9 mouse cellular contexts compared by ENCODE assay signal in genomic region chr6:38389671-38390070, GRCm38 (mm10). TPM values are rescaled to one million over a fixed set of nuclear protein-coding genes. Genes with fewer than 3 reads are reported as not detected.
DNase-seq lines count a peak whose midpoint lies in the region; ATAC-seq and TF ChIP-seq lines count a peak whose summit lies in the region.
"Had no signal": no experiment of that assay in that cellular context is flagged by ENCODE, and none has a peak within 500 bp of the region (broad histone marks: within the 10 kb centered on the region; RNA-seq: fewer than 3 reads in every experiment).

No protein-coding gene starts in this region.

- H3K9ac ChIP-seq in heart, embryonic 12.5 days = no peak overlapping the region
- H3K9ac ChIP-seq in CH12.LX (ENCODE audit: insufficient read depth, low read depth) = no peak overlapping the region
- H3K9ac ChIP-seq: stomach, embryonic 15.5 days had no signal

- H3K27me3 ChIP-seq in heart, embryonic 12.5 days (replicated peaks) = no peaks in the 10 kb centered on the region
- H3K27me3 ChIP-seq in CH12.LX (replicated peaks) = no peaks in the 10 kb centered on the region
- H3K27me3 ChIP-seq: stomach, embryonic 15.5 days had no signal

- peaks cover 12% of the 10 kb centered on the region; the same call in 1 of the 2 replicates for H3K36me3 ChIP-seq in heart, embryonic 12.5 days
- no peaks in the 10 kb centered on the region for H3K36me3 ChIP-seq in CH12.LX (replicated peaks in 1 of 2; ENCODE audit: control insufficient read depth in 1 of 2, insufficient read depth in 1 of 2, low read length in 1 of 2)

- no peak overlapping the region for H3K27ac ChIP-seq in heart, embryonic 12.5 days (ENCODE audit: poor library complexity, severe bottlenecking)
- no peak overlapping the region for H3K27ac ChIP-seq in CH12.LX (ENCODE audit: insufficient read depth, low read depth)
- H3K27ac ChIP-seq: stomach, embryonic 15.5 days had no signal

- H3K4me2 ChIP-seq in heart, embryonic 12.5 days = no peak overlapping the region
- no peak overlapping the region for H3K4me2 ChIP-seq in CH12.LX (ENCODE audit: insufficient read depth, low read depth, poor library complexity, severe bottlenecking)
- H3K4me2 ChIP-seq: stomach, embryonic 15.5 days had no signal

- H3K79me2 ChIP-seq in CH12.LX (replicated peaks; ENCODE audit: control insufficient read depth, extremely low read depth, insufficient read depth, poor library complexity, severe bottlenecking) = no peaks in the 10 kb centered on the region

- peak; percentile 74 for TF ChIP-seq RAD21 in CH12.LX (IDR thresholded peaks at IDR 0.05; ENCODE audit: low read depth, low read length)

- no peaks in the 10 kb centered on the region for H3K4me1 ChIP-seq in heart, embryonic 12.5 days (replicated peaks)
- no peaks in the 10 kb centered on the region for H3K4me1 ChIP-seq in CH12.LX (ENCODE audit: control insufficient read depth in 1 of 2, insufficient read depth in 2 of 2)
- H3K4me1 ChIP-seq: stomach, embryonic 15.5 days had no signal

- TF ChIP-seq CTCF in CH12.LX (conservative IDR thresholded peaks at IDR 0.05 in 1 of 2, IDR thresholded peaks at IDR 0.05 in 1 of 2; ENCODE audit: low read depth in 2 of 2, low read length in 2 of 2) = peak; percentile 43 to 80; a peak in 3 of 4 replicates

- TF ChIP-seq POLR2A in CH12.LX (IDR thresholded peaks at IDR 0.05; ENCODE audit: low read depth, low read length) = no peak

- TF ChIP-seq EP300 in CH12.LX (IDR thresholded peaks at IDR 0.05; ENCODE audit: low read length) = no peak

- H3K9me3 ChIP-seq in heart, embryonic 12.5 days (replicated peaks) = no peaks in the 10 kb centered on the region
- no peaks in the 10 kb centered on the region for H3K9me3 ChIP-seq in CH12.LX (replicated peaks; ENCODE audit: low read length)
- H3K9me3 ChIP-seq: stomach, embryonic 15.5 days had no signal

- peak; percentile 7 for DNase-seq in heart, postnatal 4 days
- peak; percentile 70 for DNase-seq in CH12.LX (ENCODE audit: extremely low read depth)
- DNase-seq in brain, adult 2 months (ENCODE audit: low read depth, low spot score) = peak; percentile 87
- peak; percentile 28 for DNase-seq in kidney, postnatal 10 days
- DNase-seq in gastrocnemius, adult 18-20 months (ENCODE audit: low spot score) = no peak
- no peak for DNase-seq in urinary bladder, postnatal 14 days (ENCODE audit: low spot score)

- H3K4me3 ChIP-seq in heart, embryonic 12.5 days = no peak overlapping the region
- H3K4me3 ChIP-seq in CH12.LX (replicated peaks in 1 of 3; ENCODE audit: low read depth in 2 of 3, low read length in 2 of 3, poor library complexity in 1 of 3) = no peak overlapping the region
- H3K4me3 ChIP-seq: stomach, embryonic 15.5 days had no signal

- no peak for ATAC-seq in heart, embryonic 12.5 days (ENCODE audit: insufficient number of reproducible peaks, low FRiP score)
- peak; percentile 78 for ATAC-seq in megakaryocyte progenitor cell, adult 5-6 weeks (replicated peaks; ENCODE audit: poor library complexity)

- WGBS in heart, embryonic 12.5 days = 77% methylated on average over 3 of the region's 3 CpGs

- dilution Hi-C loops in CH12.LX (cut with MboI; ENCODE audit: extremely low pct_ligation_motif_present, extremely low pct_unique_long_range_greater_than_20kb, low sequenced_read_pairs) = no loop called here

- in situ Hi-C loops in CH12.LX (cut with MboI; ENCODE audit: low pct_ligation_motif_present, low pct_unique_long_range_greater_than_20kb, low sequenced_read_pairs) = no loop called here

TF ChIP-seq in CH12.LX, 34 proteins besides CTCF, POLR2A, EP300 and RAD21:
- TF ChIP-seq ETS1 (conservative IDR thresholded peaks at IDR 0.05; ENCODE audit: low read depth, low read length) = no peak
- TF ChIP-seq MAZ (IDR thresholded peaks at IDR 0.05; ENCODE audit: low read depth, low read length) = no peak
- TF ChIP-seq JUND (conservative IDR thresholded peaks at IDR 0.05; ENCODE audit: low read depth, low read length) = 0 out of 2 replicates have a peak, but pooled peaks have one; percentile 29
- TF ChIP-seq SMC3 (IDR thresholded peaks at IDR 0.05; ENCODE audit: low read depth, low read length) = peak; percentile 60
- no peak for TF ChIP-seq RCOR1 (conservative IDR thresholded peaks at IDR 0.05; ENCODE audit: low read depth, low read length)

RNA-seq across cellular contexts. Expression of gene Ttc26, which starts 8.4 kb away (rescaled TPM):
- total RNA-seq in heart, postnatal 4 days (2021) = 1 to 10 TPM; 2.8 to 4.1 TPM
- polyA plus RNA-seq in heart, embryonic 12.5 days (2016; fragmentation: Nextera tagmentation; extraction: Ambion mirVana) = 3.4 and 3.5 TPM in 2 replicates
- total RNA-seq in CH12.LX (2012; rRNA removed) (1.4 and 1.7 TPM in 2 replicates), CH12.LX (2014; rRNA removed) (1.8 TPM in 2 replicates)
- 2.3 TPM in 2 replicates for polyA plus RNA-seq in CH12.LX (2012; ENCODE audit: insufficient read length, low read depth)
- total RNA-seq in megakaryocyte progenitor cell, adult 5-6 weeks (2015) = 0.51 and 1.2 TPM in 2 replicates
- total RNA-seq in megakaryocyte progenitor cell, adult 5-6 weeks (2017) = 2.5 TPM in 2 replicates
- 1 to 10 TPM in 1 of 2 experiments, under 1 TPM in 1; 0.91 to 1.0 TPM for total RNA-seq in gastrocnemius, adult 18-20 months (2021)

RNA-seq across cellular contexts. Expression of gene Zc3hav1, which starts 35.3 kb away (rescaled TPM):
- total RNA-seq in heart, postnatal 4 days (2021) = 10 to 100 TPM; 20.5 to 21.6 TPM
- 9.3 and 10.1 TPM in 2 replicates for polyA plus RNA-seq in heart, embryonic 12.5 days (2016; fragmentation: Nextera tagmentation; extraction: Ambion mirVana)
- total RNA-seq in CH12.LX (2012; rRNA removed) (67.2 and 68.7 TPM in 2 replicates), CH12.LX (2014; rRNA removed) (49.8 and 51.8 TPM in 2 replicates)
- polyA plus RNA-seq in CH12.LX (2012; ENCODE audit: insufficient read length, low read depth) = 50.1 and 58.1 TPM in 2 replicates
- 62.1 and 65.3 TPM in 2 replicates for total RNA-seq in megakaryocyte progenitor cell, adult 5-6 weeks (2015)
- 47.0 and 54.7 TPM in 2 replicates for total RNA-seq in megakaryocyte progenitor cell, adult 5-6 weeks (2017)
- 1 to 10 TPM; 6.3 to 7.3 TPM for total RNA-seq in gastrocnemius, adult 18-20 months (2021)

RNA-seq across cellular contexts. Expression of gene Ubn2, which starts 44.1 kb away (rescaled TPM):
- 10 to 100 TPM; 27.5 to 29.5 TPM for total RNA-seq in heart, postnatal 4 days (2021)
- 11.7 and 14.7 TPM in 2 replicates for polyA plus RNA-seq in heart, embryonic 12.5 days (2016; fragmentation: Nextera tagmentation; extraction: Ambion mirVana)
- total RNA-seq in CH12.LX (2012; rRNA removed) (4.3 and 4.7 TPM in 2 replicates), CH12.LX (2014; rRNA removed) (4.9 and 5.2 TPM in 2 replicates)
- 6.1 and 7.2 TPM in 2 replicates for polyA plus RNA-seq in CH12.LX (2012; ENCODE audit: insufficient read length, low read depth)
- total RNA-seq in megakaryocyte progenitor cell, adult 5-6 weeks (2015) = 34.8 and 44.5 TPM in 2 replicates
- total RNA-seq in megakaryocyte progenitor cell, adult 5-6 weeks (2017) = 13.5 and 20.6 TPM in 2 replicates
- 10 to 100 TPM; 24.1 to 24.9 TPM for total RNA-seq in gastrocnemius, adult 18-20 months (2021)

Comparison
In these comparisons a context has a peak if more than half of its experiments do, and no peak if none do; other contexts are left out.
1. DNase-seq: peak in heart, postnatal 4 days (single experiment), CH12.LX (single experiment), brain, adult 2 months (single experiment) and kidney, postnatal 10 days (single experiment); none in gastrocnemius, adult 18-20 months (single experiment) and urinary bladder, postnatal 14 days (single experiment).